Comparison of ENCODE assay signal across 8 mouse cellular contexts in the genomic region with DNA sequence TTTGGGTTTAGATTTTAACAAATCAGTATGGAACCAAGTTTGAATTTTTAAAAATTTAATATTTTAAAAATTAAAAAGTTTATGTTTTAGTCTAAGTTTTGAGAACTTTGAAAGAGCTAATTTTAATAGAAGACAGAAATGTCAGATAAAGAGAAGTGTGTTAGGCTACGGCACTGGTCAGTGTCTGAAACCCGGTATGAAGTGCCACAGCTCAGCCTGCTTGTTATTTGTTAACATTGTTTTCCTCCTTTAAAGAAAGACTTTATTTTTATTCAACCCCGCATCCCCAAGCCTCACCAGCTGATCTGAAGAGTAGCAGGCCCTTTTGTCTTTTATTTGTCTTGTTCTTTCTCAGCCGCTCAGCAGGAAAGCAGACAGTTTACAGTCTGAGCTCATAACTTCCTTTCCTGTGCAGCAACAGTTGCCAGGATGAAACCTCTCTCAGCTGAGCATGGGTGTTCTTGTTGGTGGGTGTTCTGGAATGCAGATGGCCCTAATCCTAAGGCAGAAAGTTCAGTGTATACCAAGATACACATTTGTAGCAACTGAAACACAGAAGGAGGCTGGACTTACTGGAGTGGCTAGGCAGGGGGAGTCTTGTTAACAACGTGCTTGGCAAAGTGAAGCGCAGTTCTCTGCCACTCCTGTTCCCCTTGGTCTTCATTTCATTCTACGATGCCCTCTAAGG. TPM values are rescaled to one million over a fixed set of nuclear protein-coding genes. Genes with fewer than 3 reads are reported as not detected.
DNase-seq lines count a peak whose midpoint lies in the region; ATAC-seq and TF ChIP-seq lines count a peak whose summit lies in the region.

No protein-coding gene starts in this region.

- peaks cover 17% of the 10 kb centered on the region for H3K4me1 ChIP-seq in intestine, embryonic 14.5 days (replicated peaks; ENCODE audit: control insufficient read depth, insufficient read depth, low read length)
- no peaks in the 10 kb centered on the region for H3K4me1 ChIP-seq in intestine, postnatal 0 days (replicated peaks; ENCODE audit: control insufficient read depth, insufficient read depth, low read length)
- H3K4me1 ChIP-seq in embryonic facial prominence, embryonic 12.5 days, result peaks cover 21% of the 10 kb centered on the region
- H3K4me1 ChIP-seq in hindbrain, embryonic 12.5 days, result peaks cover 24% of the 10 kb centered on the region

- H3K27me3 ChIP-seq in intestine, embryonic 14.5 days (replicated peaks; ENCODE audit: control insufficient read depth, insufficient read depth, low read length), result no peaks in the 10 kb centered on the region
- no peaks in the 10 kb centered on the region for H3K27me3 ChIP-seq in intestine, postnatal 0 days (replicated peaks; ENCODE audit: control insufficient read depth, insufficient read depth, low read length)
- no peaks in the 10 kb centered on the region for H3K27me3 ChIP-seq in embryonic facial prominence, embryonic 12.5 days
- no peaks in the 10 kb centered on the region for H3K27me3 ChIP-seq in hindbrain, embryonic 12.5 days

- H3K27ac ChIP-seq in intestine, embryonic 14.5 days (ENCODE audit: low read depth), result peak overlapping the region; percentile 40
- H3K27ac ChIP-seq in intestine, postnatal 0 days (ENCODE audit: low read depth, low read length), result no peak overlapping the region
- peak overlapping the region; percentile 17; the same call in 1 of the 2 replicates for H3K27ac ChIP-seq in embryonic facial prominence, embryonic 12.5 days
- H3K27ac ChIP-seq in hindbrain, embryonic 12.5 days, result peak overlapping the region; percentile 44; the same call in 1 of the 2 replicates

- H3K36me3 ChIP-seq in intestine, embryonic 14.5 days (ENCODE audit: control insufficient read depth, insufficient read depth, low read length), result no peaks in the 10 kb centered on the region
- H3K36me3 ChIP-seq in intestine, postnatal 0 days (ENCODE audit: control insufficient read depth, insufficient read depth), result no peaks in the 10 kb centered on the region; the same call in 1 of the 2 replicates
- no peaks in the 10 kb centered on the region for H3K36me3 ChIP-seq in embryonic facial prominence, embryonic 12.5 days
- H3K36me3 ChIP-seq in hindbrain, embryonic 12.5 days, result no peaks in the 10 kb centered on the region

- ATAC-seq in intestine, embryonic 14.5 days (replicated peaks; ENCODE audit: low FRiP score, low TSS enrichment, low read depth), result 0 out of 2 replicates have a peak, but pooled peaks have one; percentile 36
- ATAC-seq in intestine, postnatal 0 days, result no peak
- no peak for ATAC-seq in embryonic facial prominence, embryonic 12.5 days (ENCODE audit: insufficient number of reproducible peaks, insufficient read depth, low FRiP score, low TSS enrichment)
- no peak for ATAC-seq in hindbrain, embryonic 12.5 days (ENCODE audit: low FRiP score)
- ATAC-seq in activated CD4-positive, CD25-positive, alpha-beta regulatory T cell, adult 4 months, result no peak

- no peak for DNase-seq in intestine, embryonic 14.5 days (ENCODE audit: low spot score)
- peak; percentile 41 for DNase-seq in mesoderm, embryonic 11.5 days (ENCODE audit: low read depth, low spot score)
- no peak for DNase-seq in ovary, postnatal 14 days (ENCODE audit: low spot score)
- no peak for DNase-seq in cerebellum, postnatal 14 days

- no peaks in the 10 kb centered on the region for H3K9me3 ChIP-seq in intestine, embryonic 14.5 days (ENCODE audit: control insufficient read depth, low read length)
- H3K9me3 ChIP-seq in intestine, postnatal 0 days (ENCODE audit: control insufficient read depth), result no peaks in the 10 kb centered on the region
- H3K9me3 ChIP-seq in embryonic facial prominence, embryonic 12.5 days, result no peaks in the 10 kb centered on the region
- no peaks in the 10 kb centered on the region for H3K9me3 ChIP-seq in hindbrain, embryonic 12.5 days (replicated peaks)

- WGBS in intestine, embryonic 14.5 days, result 30% methylated on average over 7 of the region's 7 CpGs
- WGBS in intestine, postnatal 0 days, result 58% methylated on average over 7 of the region's 7 CpGs
- WGBS in embryonic facial prominence, embryonic 12.5 days, result 54% methylated on average over 7 of the region's 7 CpGs
- 26% methylated on average over 7 of the region's 7 CpGs for WGBS in hindbrain, embryonic 12.5 days

- TF ChIP-seq CTCF in intestine, postnatal 0 days (IDR thresholded peaks at IDR 0.05; ENCODE audit: low read depth), result no peak

- no peak overlapping the region for H3K9ac ChIP-seq in intestine, embryonic 14.5 days (ENCODE audit: low read length)
- H3K9ac ChIP-seq in intestine, postnatal 0 days (ENCODE audit: low read depth, low read length), result no peak overlapping the region
- no peak overlapping the region for H3K9ac ChIP-seq in embryonic facial prominence, embryonic 12.5 days
- H3K9ac ChIP-seq in hindbrain, embryonic 12.5 days, result no peak overlapping the region

- H3K4me2 ChIP-seq in intestine, embryonic 14.5 days (ENCODE audit: low read length), result no peak overlapping the region
- H3K4me2 ChIP-seq in intestine, postnatal 0 days (replicated peaks; ENCODE audit: low read depth), result no peak overlapping the region
- H3K4me2 ChIP-seq in embryonic facial prominence, embryonic 12.5 days (replicated peaks), result no peak overlapping the region
- H3K4me2 ChIP-seq in hindbrain, embryonic 12.5 days (replicated peaks), result no peak overlapping the region

- no peak overlapping the region for H3K4me3 ChIP-seq in intestine, embryonic 14.5 days (ENCODE audit: low read depth, low read length)
- no peak overlapping the region for H3K4me3 ChIP-seq in intestine, postnatal 0 days (ENCODE audit: low read depth, low read length)
- no peak overlapping the region for H3K4me3 ChIP-seq in embryonic facial prominence, embryonic 12.5 days
- H3K4me3 ChIP-seq in hindbrain, embryonic 12.5 days, result no peak overlapping the region

RNA-seq across cellular contexts. Expression of a gene that starts 32.5 kb away (rescaled TPM):
- polyA plus RNA-seq in intestine, embryonic 14.5 days (2014; fragmentation: Nextera tagmentation; extraction: Ambion mirVana), result 23.5 and 23.6 TPM in 2 replicates
- polyA plus RNA-seq in intestine, postnatal 0 days (2015; fragmentation: Nextera tagmentation; extraction: Ambion mirVana), result 10.7 and 11.5 TPM in 2 replicates
- 23.4 and 26.1 TPM in 2 replicates for polyA plus RNA-seq in embryonic facial prominence, embryonic 12.5 days (2016; fragmentation: Nextera tagmentation; extraction: Ambion mirVana)
- polyA plus RNA-seq in hindbrain, embryonic 12.5 days (2016; fragmentation: Nextera tagmentation; extraction: Ambion mirVana), result 19.7 and 21.3 TPM in 2 replicates
- polyA plus RNA-seq in activated CD4-positive, CD25-positive, alpha-beta regulatory T cell, adult 4 months (2017; shearing (Covaris generic)), result 1 to 10 TPM; 5.3 to 9.7 TPM
